Mouse (Mus musculus) embryonic facial prominence, embryonic 11.5 days (tissue): ENCODE measurements around the gene Smc6. TPM values are rescaled to one million over a fixed set of nuclear protein-coding genes. Genes with fewer than 3 reads are reported as not detected.

Experiments used
- ATAC-seq: fragments of 200-750 bp; cut with Nextera tagmentation; replicated peaks from 2 replicates; pipeline ENCODE4 v1.8.0; 2017; ENCODE audit warnings: low read depth; ENCODE audit not compliant: insufficient number of reproducible peaks, low FRiP score, low TSS enrichment
- DNase-seq: peaks from one replicate; pipeline ENCODE4 v3.0.0-alpha.2; 2015; ENCODE audit warnings: low spot score
- H3K27ac ChIP-seq: fragments of 300-500 bp; sonication (generic); replicated peaks from 2 replicates; pipeline ENCODE4 v1.5.1; 2014; ENCODE audit warnings: mild to moderate bottlenecking, low read depth, low read length, control low read depth
- H3K27me3 ChIP-seq: fragments of 300-500 bp; sonication (generic); 2 replicates; pipeline ENCODE4 v1.6.1; 2014; ENCODE audit warnings: mild to moderate bottlenecking, low read length, moderate library complexity, mixed read lengths; ENCODE audit not compliant: control insufficient read depth, insufficient read depth
- H3K36me3 ChIP-seq: fragments of 300-500 bp; sonication (generic); replicated peaks from 2 replicates; pipeline ENCODE4 v1.6.1; 2014; ENCODE audit warnings: low read depth, mild to moderate bottlenecking, low read length, moderate library complexity, mixed read lengths; ENCODE audit not compliant: control insufficient read depth, insufficient read depth
- H3K4me1 ChIP-seq: fragments of 300-500 bp; sonication (generic); 2 replicates; pipeline ENCODE4 v1.6.1; 2014; ENCODE audit warnings: low read length, mixed read lengths; ENCODE audit not compliant: control insufficient read depth, insufficient read depth
- H3K4me2 ChIP-seq: fragments of 300-500 bp; sonication (generic); 2 replicates; pipeline ENCODE4 v1.6.1; 2014; ENCODE audit warnings: low read depth, mild to moderate bottlenecking, control low read depth, low read length, moderate library complexity
- H3K4me3 ChIP-seq: fragments of 300-500 bp; sonication (generic); 2 replicates; pipeline ENCODE4 v1.5.1; 2014; ENCODE audit warnings: low read depth, low read length, control low read depth
- H3K9ac ChIP-seq: fragments of 300-500 bp; sonication (generic); replicated peaks from 2 replicates; pipeline ENCODE4 v1.6.1; 2014; ENCODE audit warnings: mild to moderate bottlenecking, control low read depth, low read length
- H3K9me3 ChIP-seq: fragments of 300-500 bp; sonication (generic); replicated peaks from 2 replicates; pipeline ENCODE4 v1.6.1; 2016; ENCODE audit warnings: mild to moderate bottlenecking, low read length, inconsistent platforms, mixed read lengths; ENCODE audit not compliant: control insufficient read depth
- WGBS: fragments of 180-500 bp; shearing (Covaris S2); extraction: QIAGEN DNeasy Blood & Tissue Kit; methylation state at CpG from one replicate; pipeline ENCODE4 v1.1.7; 2014; 5-methylcytosine and 5-hydroxymethylcytosine counted together
- polyA plus RNA-seq: library from polyadenylated mRNA; unstranded; fragments of >200 nt; fragmentation: Nextera tagmentation; extraction: Ambion mirVana; gene quantifications from 2 replicates; pipeline ENCODE4 v1.2.1, GENCODE M21; 2014

The Smc6 gene
- 135 and 160 TPM in 2 replicates for polyA plus RNA-seq

- Histone ChIP-seq H3K9ac (peak within 1 kb of the TSS; percentile 97), H3K9me3 (no peaks in the 10 kb centered on the region), H3K4me2 (peak within 1 kb of the TSS; percentile 64), H3K4me3 (peak within 1 kb of the TSS; percentile 88), H3K27me3 (no peaks in the 10 kb centered on the region), H3K4me1 (no peaks in the 10 kb centered on the region), H3K36me3 (no peaks in the 10 kb centered on the region), H3K27ac (peak within 1 kb of the TSS; percentile 92)
- DNase-seq (peak; percentile 97), ATAC-seq (peak; percentile 99)
- under 1% methylated on average over 81 of the region's 83 CpGs for WGBS
Observed at GRCm38 (mm10) chr12:11265382-11266281, at the start of gene Smc6, which contains the start of gene Gen1. TSS of gene Smc6 (plus strand) at chr12:11265886. TSS of gene Gen1 (minus strand) at chr12:11265801.

GRCm38 (mm10) chr12:11216454-11216853 is 49.2 kb upstream of the Smc6 start:
- H3K4me2 ChIP-seq = no peak overlapping the region
- ATAC-seq = no peak
- H3K4me3 ChIP-seq = no peak overlapping the region
- H3K9ac ChIP-seq = no peak overlapping the region
- H3K9me3 ChIP-seq = no peaks in the 10 kb centered on the region
- H3K36me3 ChIP-seq = no peaks in the 10 kb centered on the region
- H3K27ac ChIP-seq = no peak overlapping the region
- no peaks in the 10 kb centered on the region for H3K4me1 ChIP-seq
- no peak for DNase-seq
- no peaks in the 10 kb centered on the region for H3K27me3 ChIP-seq
- 77% methylated on average over 3 of the region's 3 CpGs for WGBS

GRCm38 (mm10) chr12:11217726-11218250 is 47.9 kb upstream of the Smc6 start:
- Histone ChIP-seq H3K4me2 (no peak overlapping the region), H3K27ac (no peak overlapping the region), H3K27me3 (no peaks in the 10 kb centered on the region), H3K4me1 (no peaks in the 10 kb centered on the region), H3K9ac (no peak overlapping the region), H3K9me3 (no peaks in the 10 kb centered on the region), H3K36me3 (no peaks in the 10 kb centered on the region), H3K4me3 (no peak overlapping the region)
- no peak for DNase-seq
- 78% methylated on average over 7 of the region's 7 CpGs for WGBS
- no peak for ATAC-seq

- 0 out of 2 replicates have a peak, but pooled peaks have one; percentile 61 for ATAC-seq
- Histone ChIP-seq H3K36me3 (no peaks in the 10 kb centered on the region), H3K4me1 (no peaks in the 10 kb centered on the region), H3K9ac (no peak overlapping the region), H3K27ac (no peak overlapping the region; the same call in 1 of the 2 replicates), H3K27me3 (no peaks in the 10 kb centered on the region), H3K4me3 (no peak overlapping the region), H3K9me3 (no peaks in the 10 kb centered on the region), H3K4me2 (no peak overlapping the region)
- 63% methylated on average over 20 of the region's 20 CpGs for WGBS
- peak; percentile 36 for DNase-seq
Observed at GRCm38 (mm10) chr12:11221524-11222330, 44.0 kb upstream of the Smc6 start.

- DNase-seq (no peak), ATAC-seq (no peak)
- H3K4me2 ChIP-seq = no peak overlapping the region
- H3K27me3 ChIP-seq = no peaks in the 10 kb centered on the region
- no peak overlapping the region for H3K27ac ChIP-seq
- H3K4me1 ChIP-seq = no peaks in the 10 kb centered on the region
- no peaks in the 10 kb centered on the region for H3K36me3 ChIP-seq
- no peak overlapping the region for H3K4me3 ChIP-seq
- no peak overlapping the region for H3K9ac ChIP-seq
- H3K9me3 ChIP-seq = no peaks in the 10 kb centered on the region
- 57% methylated on average over 3 of the region's 3 CpGs for WGBS
Observed at GRCm38 (mm10) chr12:11222566-11222965, 43.1 kb upstream of the Smc6 start.

- no peak for ATAC-seq
- H3K9me3 ChIP-seq = no peaks in the 10 kb centered on the region
- WGBS = 81% methylated on average over 10 of the region's 10 CpGs
Observed at GRCm38 (mm10) chr12:11223090-11223489, 42.6 kb upstream of the Smc6 start.

GRCm38 (mm10) chr12:11224722-11225121 is 41.0 kb upstream of the Smc6 start:
- no peak for DNase-seq
- no peak overlapping the region for H3K9ac ChIP-seq
- H3K27ac ChIP-seq = no peak overlapping the region
- H3K9me3 ChIP-seq = no peaks in the 10 kb centered on the region
- H3K36me3 ChIP-seq = no peaks in the 10 kb centered on the region
- H3K4me2 ChIP-seq = no peak overlapping the region
- no peaks in the 10 kb centered on the region for H3K27me3 ChIP-seq
- ATAC-seq = no peak
- no peaks in the 10 kb centered on the region for H3K4me1 ChIP-seq
- no peak overlapping the region for H3K4me3 ChIP-seq
- 8% methylated on average over 5 of the region's 5 CpGs for WGBS

More at GRCm38 (mm10) chr12:11223090-11223489, 42.6 kb upstream of the Smc6 start:
- Histone ChIP-seq H3K9ac (no peak overlapping the region), H3K36me3 (no peaks in the 10 kb centered on the region), H3K4me1 (no peaks in the 10 kb centered on the region), H3K4me2 (no peak overlapping the region), H3K27ac (no peak overlapping the region), H3K27me3 (no peaks in the 10 kb centered on the region), H3K4me3 (no peak overlapping the region)
- DNase-seq = peak; percentile 20
